Mouse (Mus musculus): ENCODE measurements around the gene 4921504E06Rik.

4921504E06Rik gene

GRCm38 (mm10) chr2:19416066-19416465 is 137.6 kb downstream of the 4921504E06Rik start:
- no peak for DNase-seq

GRCm38 (mm10) chr2:19415063-19415521 is 138.6 kb downstream of the 4921504E06Rik start:
- no peak for DNase-seq

- DNase-seq: peak; percentile 84
Measured at GRCm38 (mm10) chr2:19414222-19414965, 139.3 kb downstream of the 4921504E06Rik start.

All from right cerebral cortex, postnatal 4 days (tissue).